Mouse (Mus musculus) small intestine, adult 2 months (tissue): ENCODE measurements at regions not wholly inside any gene's neighbourhood (a gene's known extent, or its start where the extent isn't known, plus 50 kb on each side); places are given as distances from the start of the nearest gene placed in this dataset.

Source experiments
- CTCF ChIP-seq: fragments of 200-500 bp; IDR thresholded peaks from 2 replicates; pipeline ENCODE4 v1.5.1; 2012; ENCODE audit warnings: low read depth, mild to moderate bottlenecking, control low read depth, inconsistent platforms, low read length, moderate library complexity, mixed read lengths; ENCODE audit not compliant: insufficient replicate concordance, insufficient read length; ENCODE audit errors: extremely low read depth
- POLR2A ChIP-seq: fragments of 200-500 bp; IDR thresholded peaks from 2 replicates; pipeline ENCODE4 v1.6.1; 2012; ENCODE audit warnings: low read depth, mild to moderate bottlenecking, control low read depth, inconsistent platforms, low read length, moderate library complexity

DNA sequence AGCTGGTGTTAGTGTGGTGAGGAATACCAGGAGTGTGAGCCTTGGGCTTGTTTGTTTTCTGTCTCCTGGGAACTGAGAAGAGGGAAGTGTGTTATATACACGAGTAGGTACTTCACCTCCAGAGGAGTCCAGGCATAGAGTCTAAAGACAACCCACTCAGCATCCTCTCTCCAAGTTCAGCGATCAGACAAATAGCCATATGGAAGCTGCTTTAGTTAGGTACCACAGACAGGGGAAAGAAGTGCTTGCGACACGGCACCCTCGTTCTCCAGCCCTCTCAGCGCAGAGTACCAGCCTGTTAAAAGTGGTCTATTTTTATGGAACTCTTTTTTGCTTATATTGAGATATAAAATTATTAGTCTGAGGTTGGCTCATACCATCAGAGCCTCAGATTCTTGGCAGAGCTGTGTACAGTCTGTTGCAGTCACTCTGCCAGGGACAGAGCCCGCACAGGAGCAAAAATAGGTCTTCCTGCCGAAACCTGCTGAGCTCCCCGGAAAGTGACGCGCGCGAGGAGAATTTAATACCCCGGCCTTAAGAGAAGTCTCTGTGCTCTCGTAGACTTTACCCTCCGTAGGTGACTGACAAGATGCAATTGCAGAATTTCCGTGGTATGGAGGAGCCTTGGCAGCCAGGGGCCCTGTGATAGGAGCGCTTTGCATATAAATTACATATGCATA is 175.5 kb downstream of the Vrk1 start:
- no peak for TF ChIP-seq CTCF
- TF ChIP-seq POLR2A = no peak
